Comparison of ENCODE assay signal across 12 mouse cellular contexts in the genomic region with DNA sequence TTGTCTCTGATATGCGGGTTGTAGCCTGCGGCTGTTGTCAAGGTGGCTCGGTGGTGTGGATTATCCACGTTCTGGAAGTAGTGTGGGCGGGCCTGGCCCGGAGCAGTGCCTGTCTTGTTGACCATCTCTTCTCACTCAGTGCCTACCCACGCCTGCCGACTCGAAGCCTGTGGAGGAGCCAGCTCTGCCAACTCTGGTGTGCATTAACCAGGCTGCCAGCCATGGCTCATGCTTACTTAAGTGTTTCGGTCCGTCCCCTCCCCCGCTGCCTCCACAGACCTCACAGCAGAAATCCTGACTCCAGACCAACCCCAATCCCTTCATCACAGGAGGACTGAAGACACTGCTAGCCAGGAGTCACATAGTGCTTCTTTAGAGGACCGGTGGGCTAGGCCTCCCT. TPM values are rescaled to one million over a fixed set of nuclear protein-coding genes. Genes with fewer than 3 reads are reported as not detected.
A peak's percentile ranks its signal among the peaks of the same experiment; 100 is the strongest.
DNase-seq lines count a peak whose midpoint lies in the region; ATAC-seq and TF ChIP-seq lines count a peak whose summit lies in the region.
"Had no signal": no experiment of that assay in that cellular context is flagged by ENCODE, and none has a peak within 500 bp of the region (broad histone marks: within the 10 kb centered on the region; RNA-seq: fewer than 3 reads in every experiment).

No protein-coding gene starts in this region.

- DNase-seq in cerebellum, postnatal 10 days, result peak; percentile 53 to 73
- no peak for DNase-seq in limb, embryonic 10.5 days (ENCODE audit: low spot score)
- DNase-seq in layer of hippocampus, adult 2 months (ENCODE audit: low spot score in 2 of 2), result peak; percentile 53 to 76
- peak; percentile 87 to 90 for DNase-seq in right cerebral cortex, postnatal 36 days (ENCODE audit: low spot score in 2 of 2)
- DNase-seq in gastrocnemius, postnatal 14 days, result no peak
- DNase-seq in thymus, postnatal 4 days, result no peak
- DNase-seq: retina, postnatal 1 day had no signal

- no peaks in the 10 kb centered on the region for H3K9me3 ChIP-seq in limb, embryonic 13.5 days
- H3K9me3 ChIP-seq in limb, embryonic 10.5 days (replicated peaks), result no peaks in the 10 kb centered on the region
- H3K9me3 ChIP-seq: midbrain, embryonic 15.5 days had no signal

- 73% methylated on average over 13 of the region's 13 CpGs for WGBS in limb, embryonic 13.5 days
- 79% methylated on average over 13 of the region's 13 CpGs for WGBS in limb, embryonic 10.5 days

- TF ChIP-seq CTCF in layer of hippocampus, adult 2 months (conservative IDR thresholded peaks at IDR 0.05), result no peak

- H3K4me3 ChIP-seq in limb, embryonic 13.5 days, result no peak overlapping the region
- H3K4me3 ChIP-seq in limb, embryonic 10.5 days, result no peak overlapping the region
- no peak overlapping the region for H3K4me3 ChIP-seq in layer of hippocampus, adult 2 months
- H3K4me3 ChIP-seq: midbrain, embryonic 15.5 days had no signal

- intact Hi-C loops in gastrocnemius, postnatal 14 days (cut with DNase I; ENCODE audit: low total_unique reads), result no loop called here

- no peak overlapping the region for H3K9ac ChIP-seq in limb, embryonic 13.5 days
- H3K9ac ChIP-seq: midbrain, embryonic 15.5 days had no signal

- no peak for ATAC-seq in cerebellum, adult (ENCODE audit: insufficient number of reproducible peaks, low FRiP score, low TSS enrichment)
- no peak for ATAC-seq in limb, embryonic 13.5 days (ENCODE audit: low FRiP score, low read depth)
- ATAC-seq: forebrain, embryonic 16.5 days; midbrain, embryonic 15.5 days had no signal

- H3K27ac ChIP-seq in limb, embryonic 13.5 days, result no peak overlapping the region
- H3K27ac ChIP-seq in limb, embryonic 10.5 days, result no peak overlapping the region
- H3K27ac ChIP-seq in layer of hippocampus, adult 2 months, result peak overlapping the region; percentile 75

- H3K27me3 ChIP-seq in limb, embryonic 13.5 days, result no peaks in the 10 kb centered on the region
- peaks cover 21% of the 10 kb centered on the region for H3K27me3 ChIP-seq in limb, embryonic 10.5 days (ENCODE audit: low read depth, poor library complexity, severe bottlenecking)

- H3K36me3 ChIP-seq in limb, embryonic 13.5 days, result peaks cover 8% of the 10 kb centered on the region
- H3K36me3 ChIP-seq in limb, embryonic 10.5 days, result no peaks in the 10 kb centered on the region
- H3K36me3 ChIP-seq: midbrain, embryonic 15.5 days had no signal

- peaks cover 97% of the 10 kb centered on the region for H3K4me1 ChIP-seq in limb, embryonic 13.5 days
- peaks cover 85% of the 10 kb centered on the region for H3K4me1 ChIP-seq in limb, embryonic 10.5 days

- 0 out of 2 replicates have a peak overlapping the region, but pooled peaks have one; percentile 5 for H3K4me2 ChIP-seq in limb, embryonic 13.5 days (replicated peaks)
- H3K4me2 ChIP-seq: midbrain, embryonic 15.5 days had no signal

RNA-seq across cellular contexts. Expression of a gene that starts 4.7 kb away (rescaled TPM):
- polyA plus RNA-seq in limb, embryonic 13.5 days (2015; fragmentation: Nextera tagmentation; extraction: Ambion mirVana), result 38.3 and 41.1 TPM in 2 replicates
- polyA plus RNA-seq in limb, embryonic 10.5 days (2016; fragmentation: Nextera tagmentation; extraction: Ambion mirVana), result 2.1 and 5.0 TPM in 2 replicates
- 10 to 100 TPM; 17.4 to 18.4 TPM for total RNA-seq in layer of hippocampus, adult 2 months (2021)
- 10 to 100 TPM; 13.8 to 20.6 TPM for total RNA-seq in gastrocnemius, postnatal 14 days (2021)

RNA-seq across cellular contexts. Expression of a gene that starts 5.1 kb away (rescaled TPM):
- 0.27 and 0.94 TPM in 2 replicates for polyA plus RNA-seq in limb, embryonic 13.5 days (2015; fragmentation: Nextera tagmentation; extraction: Ambion mirVana)
- 0.35 TPM in 1 of 2 replicates, not detected in the other for polyA plus RNA-seq in limb, embryonic 10.5 days (2016; fragmentation: Nextera tagmentation; extraction: Ambion mirVana)
- not detected for total RNA-seq in layer of hippocampus, adult 2 months (2021)
- under 1 TPM in 1 of 2 experiments, not detected in 1; 0.80 TPM for total RNA-seq in gastrocnemius, postnatal 14 days (2021)
- total RNA-seq: left cerebral cortex, postnatal 10 days had no signal
- polyA plus RNA-seq: forebrain, embryonic 16.5 days; midbrain, embryonic 15.5 days had no signal

RNA-seq across cellular contexts. Expression of a gene that starts 58.6 kb away (rescaled TPM):
- polyA plus RNA-seq in limb, embryonic 13.5 days (2015; fragmentation: Nextera tagmentation; extraction: Ambion mirVana), result 12.0 and 13.1 TPM in 2 replicates
- 9.3 and 11.6 TPM in 2 replicates for polyA plus RNA-seq in limb, embryonic 10.5 days (2016; fragmentation: Nextera tagmentation; extraction: Ambion mirVana)
- total RNA-seq in layer of hippocampus, adult 2 months (2021), result 1 to 10 TPM; 7.2 to 8.9 TPM
- 1 to 10 TPM; 6.4 to 6.5 TPM for total RNA-seq in gastrocnemius, postnatal 14 days (2021)

Comparison
In these comparisons a context has a peak if more than half of its experiments do, and no peak if none do; other contexts are left out.
1. DNase-seq: peak in cerebellum, postnatal 10 days (2 of 2), layer of hippocampus, adult 2 months (2 of 2) and right cerebral cortex, postnatal 36 days (2 of 2); none in limb, embryonic 10.5 days (single experiment), gastrocnemius, postnatal 14 days (single experiment) and thymus, postnatal 4 days (single experiment).